Mouse (Mus musculus): ENCODE data around the gene Rhbdl1. TPM values are rescaled to one million over a fixed set of nuclear protein-coding genes. Genes with fewer than 3 reads are reported as not detected.
A peak's percentile ranks its signal among the peaks of the same experiment; 100 is the strongest.

The Rhbdl1 gene
- polyA plus RNA-seq, 1 experiment from 2014 or later, result 2.6 TPM

GRCm38 (mm10) chr17:25834595-25835222 is 2.4 kb downstream of the Rhbdl1 start:
- peak overlapping the region; percentile 81; the same call in 1 of the 2 replicates for H3K9ac ChIP-seq
- H3K36me3 ChIP-seq, result peaks cover 45% of the 10 kb centered on the region
- peak overlapping the region; percentile 86 for H3K4me2 ChIP-seq
- WGBS, result 76% methylated on average over 12 of the region's 12 CpGs
- no peak for ATAC-seq (ENCODE audit: insufficient number of reproducible peaks, low FRiP score, low TSS enrichment, low read depth)
- H3K4me1 ChIP-seq, result peaks cover 66% of the 10 kb centered on the region
- H3K27ac ChIP-seq, result peak overlapping the region; percentile 97
- peak overlapping the region; percentile 77 for H3K4me3 ChIP-seq
- H3K9me3 ChIP-seq, result no peaks in the 10 kb centered on the region
- no peaks in the 10 kb centered on the region for H3K27me3 ChIP-seq

- Histone ChIP-seq H3K9ac (peak overlapping the region; percentile 81), H3K4me1 (peaks cover 70% of the 10 kb centered on the region), H3K27ac (peak overlapping the region; percentile 97), H3K4me2 (peak overlapping the region; percentile 86), H3K4me3 (peak overlapping the region; percentile 77), H3K9me3 (no peaks in the 10 kb centered on the region), H3K36me3 (peaks cover 39% of the 10 kb centered on the region), H3K27me3 (no peaks in the 10 kb centered on the region)
- no peak for ATAC-seq (ENCODE audit: insufficient number of reproducible peaks, low FRiP score, low TSS enrichment, low read depth)
- WGBS, result 31% methylated on average over 6 of the region's 6 CpGs
Observed at GRCm38 (mm10) chr17:25833961-25834594, 3.0 kb downstream of the Rhbdl1 start.

GRCm38 (mm10) chr17:25833291-25833663 is 3.8 kb downstream of the Rhbdl1 start, which contains the start of gene Stub1:
Gene Stub1 (minus strand): TSS chr17:25833404.
- Histone ChIP-seq H3K4me2 (peak within 1 kb of the TSS; percentile 86), H3K27ac (peak within 1 kb of the TSS; percentile 97), H3K27me3 (no peaks in the 10 kb centered on the region), H3K4me3 (peak within 1 kb of the TSS; percentile 77), H3K4me1 (peaks cover 73% of the 10 kb centered on the region), H3K36me3 (peaks cover 32% of the 10 kb centered on the region), H3K9me3 (no peaks in the 10 kb centered on the region), H3K9ac (peak within 1 kb of the TSS; percentile 81)
- WGBS, result under 1% methylated on average over 24 of the region's 24 CpGs
- peak; percentile 55 for ATAC-seq (ENCODE audit: insufficient number of reproducible peaks, low FRiP score, low TSS enrichment, low read depth)

DNA sequence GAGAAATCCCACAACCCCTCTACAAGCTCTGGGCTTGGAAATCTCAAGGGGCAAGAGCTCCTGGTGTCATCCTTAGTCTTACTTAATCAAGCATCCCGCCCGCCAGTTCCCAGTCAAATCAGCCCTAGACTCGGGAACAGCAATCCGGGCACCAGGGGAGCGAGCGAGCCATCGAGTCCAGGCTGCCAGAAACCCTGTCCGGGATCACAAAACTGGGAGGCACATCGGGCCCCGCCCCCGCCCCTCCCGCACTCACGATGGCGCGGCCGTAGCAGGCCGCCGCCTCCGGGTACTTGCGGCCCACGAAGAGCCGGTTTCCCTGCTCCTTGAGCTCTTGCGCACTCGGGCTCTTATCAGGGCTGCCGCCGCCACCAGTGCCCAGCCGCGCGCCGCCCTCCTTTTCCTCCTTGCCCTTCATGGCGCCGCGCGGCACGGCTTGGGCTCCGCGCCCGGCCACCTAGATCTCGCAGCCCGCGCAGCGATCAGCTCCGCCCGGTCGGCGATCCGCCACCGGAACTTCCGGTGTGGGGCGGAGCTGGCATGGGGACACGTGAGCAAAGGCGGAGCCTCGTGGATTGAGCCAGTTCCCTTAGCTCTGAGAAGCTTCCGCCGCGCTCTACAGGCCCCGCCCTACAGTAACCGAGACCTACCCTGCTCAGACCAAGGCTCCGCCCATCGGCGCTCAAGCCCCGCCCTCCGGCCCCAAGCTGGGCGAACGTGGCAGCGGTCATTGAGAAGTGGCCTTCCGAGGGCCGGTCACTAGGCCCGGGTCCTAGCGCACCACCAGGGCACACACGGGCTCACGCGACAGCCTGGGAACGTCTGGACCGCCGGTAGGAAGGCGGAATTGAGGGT is 4.4 kb downstream of the Rhbdl1 start:
- ATAC-seq (ENCODE audit: insufficient number of reproducible peaks, low FRiP score, low TSS enrichment, low read depth), result peak; percentile 91

GRCm38 (mm10) chr17:25831451-25832281 is 5.4 kb downstream of the Rhbdl1 start:
- Histone ChIP-seq H3K9me3 (no peaks in the 10 kb centered on the region), H3K4me1 (peaks cover 70% of the 10 kb centered on the region), H3K27me3 (no peaks in the 10 kb centered on the region), H3K36me3 (peaks cover 36% of the 10 kb centered on the region), H3K9ac (peak overlapping the region; percentile 81), H3K27ac (peak overlapping the region; percentile 97), H3K4me3 (peak overlapping the region; percentile 77), H3K4me2 (peak overlapping the region; percentile 86)
- WGBS, result 57% methylated on average over 21 of the region's 21 CpGs
- ATAC-seq (ENCODE audit: insufficient number of reproducible peaks, low FRiP score, low TSS enrichment, low read depth), result no peak

More for the DNA sequence above, 4.4 kb downstream of the Rhbdl1 start:
- Histone ChIP-seq H3K4me1 (peaks cover 78% of the 10 kb centered on the region), H3K9ac (peak overlapping the region; percentile 81), H3K4me3 (peak overlapping the region; percentile 77), H3K36me3 (peaks cover 27% of the 10 kb centered on the region), H3K9me3 (no peaks in the 10 kb centered on the region), H3K4me2 (peak overlapping the region; percentile 86), H3K27ac (peak overlapping the region; percentile 97), H3K27me3 (no peaks in the 10 kb centered on the region)
- WGBS, result under 1% methylated on average over 72 of the region's 77 CpGs

DNA sequence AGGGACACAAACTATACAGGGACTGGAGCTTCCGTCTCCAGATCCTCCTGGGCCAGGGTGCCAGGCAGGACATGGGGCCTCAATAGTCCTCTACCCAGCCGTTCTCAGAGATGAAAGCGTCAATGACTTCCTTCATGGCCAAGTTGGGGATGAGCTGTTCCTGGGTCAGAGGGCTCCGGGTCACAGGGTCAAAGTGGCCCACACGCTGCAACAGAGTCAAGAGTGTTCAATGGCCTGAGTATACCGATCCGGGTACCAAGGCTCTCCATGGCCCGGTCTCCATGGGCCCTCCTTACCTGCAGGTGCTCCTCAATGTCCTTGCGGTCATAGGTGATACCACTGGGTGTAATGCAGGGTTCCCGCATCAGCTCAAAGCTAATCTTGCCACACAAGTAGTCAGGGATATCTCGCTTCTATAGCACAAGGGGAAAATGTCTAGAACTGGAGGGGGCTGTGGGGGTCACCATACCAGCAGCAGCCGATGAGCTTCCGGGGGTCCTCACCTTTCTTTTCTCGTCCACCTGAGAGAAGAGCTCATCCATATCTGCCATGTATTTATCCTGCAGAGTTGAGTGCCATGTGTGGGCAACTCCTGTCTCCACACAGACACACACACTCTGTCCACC is 6.2 kb downstream of the Rhbdl1 start:
- ATAC-seq (ENCODE audit: insufficient number of reproducible peaks, low FRiP score, low TSS enrichment, low read depth), result no peak
- H3K9ac ChIP-seq, result 0 out of 2 replicates have a peak overlapping the region, but pooled peaks have one; percentile 81
- peaks cover 44% of the 10 kb centered on the region for H3K36me3 ChIP-seq
- H3K4me1 ChIP-seq, result peaks cover 65% of the 10 kb centered on the region
- peak overlapping the region; percentile 77 for H3K4me3 ChIP-seq
- 88% methylated on average over 14 of the region's 14 CpGs for WGBS
- peak overlapping the region; percentile 86 for H3K4me2 ChIP-seq
- H3K9me3 ChIP-seq, result no peaks in the 10 kb centered on the region
- H3K27ac ChIP-seq, result peak overlapping the region; percentile 3; the same call in 1 of the 2 replicates
- no peaks in the 10 kb centered on the region for H3K27me3 ChIP-seq

DNA sequence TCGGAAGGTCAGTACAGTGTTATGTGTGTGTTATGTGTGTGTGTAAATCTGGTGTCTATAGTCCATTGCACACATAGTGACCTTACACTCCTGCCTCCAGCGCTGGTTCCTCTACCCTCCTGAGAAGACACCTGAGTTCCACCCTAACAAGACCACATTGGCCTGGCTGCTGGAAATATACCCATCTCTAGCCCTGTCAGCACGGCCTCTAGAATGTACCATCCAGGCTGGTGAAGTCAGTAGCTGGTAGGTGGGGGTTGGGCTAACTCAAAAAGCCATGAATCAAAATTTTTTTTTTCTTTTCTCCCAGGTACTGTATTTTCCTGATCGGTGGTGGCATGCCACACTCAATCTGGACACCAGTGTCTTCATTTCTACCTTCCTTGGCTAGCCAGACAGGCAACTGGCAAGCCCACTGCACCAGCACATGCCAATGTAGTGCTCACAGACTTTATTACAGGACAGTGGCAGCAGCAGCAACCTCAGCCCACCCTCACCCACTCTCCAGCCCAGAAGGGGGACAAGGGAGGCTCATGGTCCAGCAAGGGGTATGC is 6.8 kb downstream of the Rhbdl1 start:
- peak overlapping the region; percentile 66 for H3K4me2 ChIP-seq
- H3K9me3 ChIP-seq, result no peaks in the 10 kb centered on the region
- H3K9ac ChIP-seq, result no peak overlapping the region
- peaks cover 48% of the 10 kb centered on the region for H3K36me3 ChIP-seq
- H3K4me3 ChIP-seq, result peak overlapping the region; percentile 62
- H3K4me1 ChIP-seq, result peaks cover 64% of the 10 kb centered on the region
- H3K27ac ChIP-seq, result peak overlapping the region; percentile 3; the same call in 1 of the 2 replicates
- WGBS, result 76% methylated on average over 4 of the region's 4 CpGs
- H3K27me3 ChIP-seq, result no peaks in the 10 kb centered on the region
- ATAC-seq (ENCODE audit: insufficient number of reproducible peaks, low FRiP score, low TSS enrichment, low read depth), result no peak

DNA sequence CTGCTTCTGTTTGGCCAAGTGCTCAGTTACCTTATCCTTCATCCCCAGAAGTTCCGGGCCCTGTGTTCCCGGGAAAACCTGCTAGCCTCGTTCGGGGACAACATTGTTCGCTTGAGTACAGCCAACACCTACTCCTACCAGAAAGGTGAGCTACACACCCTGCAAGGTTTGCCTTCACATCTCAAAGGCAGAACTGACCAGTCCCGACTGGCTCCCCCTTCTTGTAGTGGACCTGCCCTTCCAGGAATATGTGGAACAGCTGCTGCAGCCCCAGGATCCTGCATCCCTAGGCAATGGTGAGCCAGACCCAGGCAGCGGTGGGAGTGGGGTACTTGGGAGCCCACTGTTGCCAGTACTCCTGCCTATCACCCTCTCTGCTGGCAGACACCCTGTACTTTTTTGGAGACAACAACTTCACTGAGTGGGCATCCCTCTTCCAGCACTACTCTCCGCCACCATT is 7.5 kb downstream of the Rhbdl1 start:
- Histone ChIP-seq H3K27ac (peak overlapping the region; percentile 92), H3K27me3 (no peaks in the 10 kb centered on the region), H3K36me3 (peaks cover 42% of the 10 kb centered on the region), H3K9ac (peak overlapping the region; percentile 68), H3K9me3 (no peaks in the 10 kb centered on the region), H3K4me1 (peaks cover 64% of the 10 kb centered on the region), H3K4me2 (peak overlapping the region; percentile 66), H3K4me3 (peak overlapping the region; percentile 62)
- ATAC-seq (ENCODE audit: insufficient number of reproducible peaks, low FRiP score, low TSS enrichment, low read depth), result no peak
- 40% methylated on average over 8 of the region's 8 CpGs for WGBS

DNA sequence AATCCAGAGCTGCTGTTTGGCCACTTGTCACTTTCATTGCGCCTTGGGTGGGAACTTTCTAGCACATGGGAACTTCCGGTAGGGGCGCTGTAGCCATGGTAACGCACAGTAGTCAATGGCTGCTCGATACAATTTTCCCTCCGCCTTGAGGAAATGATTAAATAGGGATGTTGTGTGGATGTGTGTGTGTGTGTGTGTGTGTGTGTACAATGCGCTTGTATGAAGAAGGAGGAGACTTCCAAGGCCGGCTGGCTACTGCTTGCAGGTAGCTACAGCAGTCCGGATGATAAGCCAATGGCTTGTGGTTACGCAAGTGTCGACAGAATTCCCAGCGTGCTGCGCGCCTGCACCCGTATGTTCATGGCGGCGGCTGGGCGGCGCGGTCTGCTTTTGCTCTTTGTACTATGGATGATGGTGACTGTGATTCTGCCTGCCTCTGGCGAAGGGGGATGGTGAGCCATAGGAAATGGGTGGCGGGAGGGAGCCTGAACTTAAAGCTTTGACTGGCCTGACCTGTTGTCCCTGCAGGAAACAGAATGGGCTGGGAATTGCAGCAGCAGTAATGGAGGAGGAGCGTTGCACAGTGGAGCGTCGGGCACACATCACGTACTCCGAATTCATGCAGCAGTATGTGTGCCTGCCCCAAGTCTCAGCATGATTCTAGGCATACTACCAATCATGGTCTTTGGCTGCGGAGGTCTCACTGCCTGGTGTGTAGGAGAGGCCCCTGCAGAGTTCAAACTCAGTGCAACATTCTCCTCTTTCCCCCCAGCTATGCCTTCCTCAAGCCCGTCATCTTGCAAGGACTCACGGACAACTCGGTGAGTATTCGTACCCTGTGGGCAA is 8.2 kb downstream of the Rhbdl1 start, which contains the start of gene Jmjd8:
Gene Jmjd8 (plus strand): TSS at position 156 of the 846 bp plus-strand sequence.
- Histone ChIP-seq H3K27ac (peak within 1 kb of the TSS; percentile 92), H3K4me2 (peak within 1 kb of the TSS; percentile 66), H3K4me1 (peaks cover 64% of the 10 kb centered on the region), H3K9ac (peak within 1 kb of the TSS; percentile 68), H3K4me3 (peak within 1 kb of the TSS; percentile 62), H3K36me3 (peaks cover 42% of the 10 kb centered on the region), H3K27me3 (no peaks in the 10 kb centered on the region), H3K9me3 (no peaks in the 10 kb centered on the region)
- WGBS, result 2% methylated on average over 32 of the region's 32 CpGs
- no peak for ATAC-seq (ENCODE audit: insufficient number of reproducible peaks, low FRiP score, low TSS enrichment, low read depth)

- Histone ChIP-seq H3K4me1 (peaks cover 65% of the 10 kb centered on the region), H3K4me2 (peak overlapping the region; percentile 66), H3K36me3 (peaks cover 42% of the 10 kb centered on the region)
Observed at GRCm38 (mm10) chr17:25828223-25828594, 8.9 kb downstream of the Rhbdl1 start.

More at GRCm38 (mm10) chr17:25828223-25828594, 8.9 kb downstream of the Rhbdl1 start:
- Histone ChIP-seq H3K27me3 (no peaks in the 10 kb centered on the region), H3K4me3 (peak overlapping the region; percentile 62), H3K9me3 (no peaks in the 10 kb centered on the region), H3K9ac (peak overlapping the region; percentile 68; the same call in 1 of the 2 replicates), H3K27ac (peak overlapping the region; percentile 92)
- 81% methylated on average over 8 of the region's 8 CpGs for WGBS
- no peak for ATAC-seq (ENCODE audit: insufficient number of reproducible peaks, low FRiP score, low TSS enrichment, low read depth)
